Mouse (Mus musculus) embryonic facial prominence, embryonic 12.5 days (tissue): ENCODE results near the gene Shc3. TPM values are rescaled to one million over a fixed set of nuclear protein-coding genes. Genes with fewer than 3 reads are reported as not detected.

Experiments
- ATAC-seq: fragments of 200-750 bp; cut with Nextera tagmentation; 2 replicates; pipeline ENCODE4 v1.8.0; 2017; ENCODE audit not compliant: insufficient number of reproducible peaks, insufficient read depth, low FRiP score, low TSS enrichment
- H3K27ac ChIP-seq: fragments of 300-500 bp; sonication (generic); 2 replicates; pipeline ENCODE4 v1.5.1; 2016; ENCODE audit warnings: mild to moderate bottlenecking
- H3K27me3 ChIP-seq: fragments of 300-500 bp; sonication (generic); 2 replicates; pipeline ENCODE4 v1.6.1; 2016; ENCODE audit warnings: mild to moderate bottlenecking, moderate library complexity
- H3K36me3 ChIP-seq: fragments of 300-500 bp; sonication (generic); 2 replicates; pipeline ENCODE4 v1.6.1; 2016; ENCODE audit warnings: mild to moderate bottlenecking
- H3K4me1 ChIP-seq: fragments of 300-500 bp; sonication (generic); 2 replicates; pipeline ENCODE4 v1.6.1; 2016
- H3K4me2 ChIP-seq: fragments of 300-500 bp; sonication (generic); replicated peaks from 2 replicates; pipeline ENCODE4 v1.6.1; 2016; ENCODE audit warnings: mild to moderate bottlenecking, moderate library complexity
- H3K4me3 ChIP-seq: fragments of 300-500 bp; sonication (generic); 2 replicates; pipeline ENCODE4 v1.5.1; 2016; ENCODE audit warnings: mild to moderate bottlenecking
- H3K9ac ChIP-seq: fragments of 300-500 bp; sonication (generic); 2 replicates; pipeline ENCODE4 v1.6.1; 2016; ENCODE audit warnings: mild to moderate bottlenecking, moderate library complexity
- H3K9me3 ChIP-seq: fragments of 300-500 bp; sonication (generic); 2 replicates; pipeline ENCODE4 v1.6.1; 2016; ENCODE audit warnings: mild to moderate bottlenecking, moderate library complexity
- WGBS: fragments of 180-500 bp; shearing (Covaris S2); methylation state at CpG from one replicate; pipeline ENCODE4 v1.1.7; 2016; 5-methylcytosine and 5-hydroxymethylcytosine counted together
- polyA plus RNA-seq: library from polyadenylated mRNA; unstranded; fragments of >200 nt; fragmentation: Nextera tagmentation; extraction: Ambion mirVana; gene quantifications from 2 replicates; pipeline ENCODE4 v1.2.1, GENCODE M21; 2016

Shc3 gene
- polyA plus RNA-seq, 1 experiment from 2014 or later: 1.7 TPM

- 73% methylated on average over 8 of the region's 8 CpGs for WGBS
- no peaks in the 10 kb centered on the region for H3K27me3 ChIP-seq
- H3K9ac ChIP-seq: no peak overlapping the region
- no peaks in the 10 kb centered on the region for H3K36me3 ChIP-seq
- H3K9me3 ChIP-seq: no peaks in the 10 kb centered on the region
- peaks cover 10% of the 10 kb centered on the region for H3K4me1 ChIP-seq
- H3K27ac ChIP-seq: no peak overlapping the region
- H3K4me2 ChIP-seq: peak overlapping the region; percentile 39
- no peak for ATAC-seq
- H3K4me3 ChIP-seq: no peak overlapping the region
These were observed 33.5 kb upstream of the Shc3 start for GRCm38 (mm10) chr13:51602764-51603163.

GRCm38 (mm10) chr13:51600169-51600568 lies 30.9 kb upstream of the Shc3 start:
- Histone ChIP-seq H3K9ac (no peak overlapping the region), H3K4me3 (no peak overlapping the region), H3K4me1 (peaks cover 10% of the 10 kb centered on the region), H3K4me2 (no peak overlapping the region), H3K27ac (no peak overlapping the region), H3K9me3 (no peaks in the 10 kb centered on the region), H3K27me3 (0 out of 2 replicates have a peak, but pooled peaks cover 4% of the 10 kb centered on the region), H3K36me3 (no peaks in the 10 kb centered on the region)
- 91% methylated on average over 8 of the region's 8 CpGs for WGBS
- ATAC-seq: no peak

- WGBS: 77% methylated on average over 2 of the region's 2 CpGs
- Histone ChIP-seq H3K36me3 (no peaks in the 10 kb centered on the region), H3K4me1 (peaks cover 8% of the 10 kb centered on the region; the same call in 1 of the 2 replicates), H3K4me2 (no peak overlapping the region), H3K4me3 (no peak overlapping the region), H3K9me3 (no peaks in the 10 kb centered on the region), H3K9ac (no peak overlapping the region), H3K27me3 (peaks cover 18% of the 10 kb centered on the region), H3K27ac (no peak overlapping the region)
- ATAC-seq: no peak
These were observed 28.8 kb upstream of the Shc3 start for GRCm38 (mm10) chr13:51598063-51598462.

- H3K4me3 ChIP-seq: no peak overlapping the region
- WGBS: 41% methylated on average over 11 of the region's 11 CpGs
- no peak for ATAC-seq
These were observed 26.2 kb upstream of the Shc3 start for GRCm38 (mm10) chr13:51595404-51595803.

GRCm38 (mm10) chr13:51594656-51595311 lies 25.6 kb upstream of the Shc3 start:
- no peaks in the 10 kb centered on the region for H3K9me3 ChIP-seq
- H3K9ac ChIP-seq: 0 out of 2 replicates have a peak overlapping the region, but pooled peaks have one; percentile 15
- peak overlapping the region; percentile 48 for H3K4me3 ChIP-seq
- H3K36me3 ChIP-seq: no peaks in the 10 kb centered on the region
- peak overlapping the region; percentile 96 for H3K4me2 ChIP-seq
- peaks cover 18% of the 10 kb centered on the region for H3K27me3 ChIP-seq
- peaks cover 5% of the 10 kb centered on the region; the same call in 1 of the 2 replicates for H3K4me1 ChIP-seq
- under 1% methylated on average over 36 of the region's 36 CpGs for WGBS
- H3K27ac ChIP-seq: no peak overlapping the region
- ATAC-seq: no peak

More at GRCm38 (mm10) chr13:51595404-51595803, 26.2 kb upstream of the Shc3 start:
- Histone ChIP-seq H3K4me2 (peak overlapping the region; percentile 96; the same call in 1 of the 2 replicates), H3K4me1 (peaks cover 5% of the 10 kb centered on the region; the same call in 1 of the 2 replicates), H3K9ac (no peak overlapping the region), H3K27me3 (peaks cover 18% of the 10 kb centered on the region), H3K27ac (no peak overlapping the region), H3K36me3 (no peaks in the 10 kb centered on the region), H3K9me3 (no peaks in the 10 kb centered on the region)

GRCm38 (mm10) chr13:51588005-51588404 lies 18.8 kb upstream of the Shc3 start:
- no peak overlapping the region for H3K27ac ChIP-seq
- H3K9me3 ChIP-seq: no peaks in the 10 kb centered on the region; the same call in 1 of the 2 replicates
- H3K4me2 ChIP-seq: no peak overlapping the region
- 43% methylated on average over 4 of the region's 4 CpGs for WGBS
- no peak overlapping the region for H3K4me3 ChIP-seq
- no peak overlapping the region for H3K9ac ChIP-seq
- no peak for ATAC-seq
- H3K4me1 ChIP-seq: no peaks in the 10 kb centered on the region
- no peaks in the 10 kb centered on the region for H3K36me3 ChIP-seq
- H3K27me3 ChIP-seq: no peaks in the 10 kb centered on the region

- H3K9ac ChIP-seq: no peak overlapping the region
- no peaks in the 10 kb centered on the region; the same call in 1 of the 2 replicates for H3K4me1 ChIP-seq
- H3K36me3 ChIP-seq: no peaks in the 10 kb centered on the region
- H3K4me2 ChIP-seq: no peak overlapping the region
- no peaks in the 10 kb centered on the region for H3K27me3 ChIP-seq
- H3K4me3 ChIP-seq: no peak overlapping the region
- WGBS: 66% methylated on average over 2 of the region's 2 CpGs
- no peak for ATAC-seq
- H3K9me3 ChIP-seq: no peaks in the 10 kb centered on the region; the same call in 1 of the 2 replicates
- H3K27ac ChIP-seq: no peak overlapping the region
These were observed 13.0 kb upstream of the Shc3 start for GRCm38 (mm10) chr13:51582204-51582603.

GRCm38 (mm10) chr13:51580263-51581044 lies 11.2 kb upstream of the Shc3 start:
- no peaks in the 10 kb centered on the region; the same call in 1 of the 2 replicates for H3K4me1 ChIP-seq
- H3K36me3 ChIP-seq: no peaks in the 10 kb centered on the region
- H3K9ac ChIP-seq: no peak overlapping the region
- WGBS: 5% methylated on average over 8 of the region's 8 CpGs
- peak overlapping the region; percentile 36 for H3K4me2 ChIP-seq
- H3K9me3 ChIP-seq: no peaks in the 10 kb centered on the region; the same call in 1 of the 2 replicates
- ATAC-seq: peak; percentile 88
- peak overlapping the region; percentile 69 for H3K27ac ChIP-seq
- H3K27me3 ChIP-seq: no peaks in the 10 kb centered on the region
- H3K4me3 ChIP-seq: no peak overlapping the region

GRCm38 (mm10) chr13:51573849-51574248 lies 4.6 kb upstream of the Shc3 start:
- Histone ChIP-seq H3K9me3 (peaks cover 4% of the 10 kb centered on the region; the same call in 1 of the 2 replicates), H3K36me3 (no peaks in the 10 kb centered on the region), H3K9ac (no peak overlapping the region), H3K4me2 (0 out of 2 replicates have a peak overlapping the region, but pooled peaks have one; percentile 20), H3K27me3 (peaks cover 15% of the 10 kb centered on the region), H3K4me1 (peaks cover 5% of the 10 kb centered on the region; the same call in 1 of the 2 replicates), H3K4me3 (no peak overlapping the region), H3K27ac (no peak overlapping the region)
- WGBS: 20% methylated on average over 11 of the region's 11 CpGs
- ATAC-seq: no peak

- Histone ChIP-seq H3K27me3 (peaks cover 45% of the 10 kb centered on the region), H3K9ac (no peak overlapping the region), H3K4me3 (peak overlapping the region; percentile 31; the same call in 1 of the 2 replicates), H3K4me2 (peak overlapping the region; percentile 92), H3K4me1 (peaks cover 21% of the 10 kb centered on the region), H3K9me3 (peaks cover 4% of the 10 kb centered on the region; the same call in 1 of the 2 replicates), H3K27ac (no peak overlapping the region), H3K36me3 (no peaks in the 10 kb centered on the region)
- WGBS: 9% methylated on average over 9 of the region's 9 CpGs
- no peak for ATAC-seq
These were observed 892 bp upstream of the Shc3 start for GRCm38 (mm10) chr13:51570111-51570510.

- peak overlapping the region; percentile 31; the same call in 1 of the 2 replicates for H3K4me3 ChIP-seq
- H3K4me1 ChIP-seq: peaks cover 21% of the 10 kb centered on the region
- peaks cover 49% of the 10 kb centered on the region for H3K27me3 ChIP-seq
- H3K9me3 ChIP-seq: peaks cover 4% of the 10 kb centered on the region; the same call in 1 of the 2 replicates
- no peak for ATAC-seq
- H3K4me2 ChIP-seq: peak overlapping the region; percentile 92
- H3K9ac ChIP-seq: no peak overlapping the region
- WGBS: 1% methylated on average over 7 of the region's 7 CpGs
- no peaks in the 10 kb centered on the region for H3K36me3 ChIP-seq
- H3K27ac ChIP-seq: no peak overlapping the region
These were observed 458 bp upstream of the Shc3 start for GRCm38 (mm10) chr13:51569685-51570068.
